Mouse (Mus musculus): ENCODE results near the gene Bag3. TPM values are rescaled to one million over a fixed set of nuclear protein-coding genes. Genes with fewer than 3 reads are reported as not detected.

Bag3 gene
- polyA plus RNA-seq, 1 experiment from 2014 or later = 21.1 TPM

DNA sequence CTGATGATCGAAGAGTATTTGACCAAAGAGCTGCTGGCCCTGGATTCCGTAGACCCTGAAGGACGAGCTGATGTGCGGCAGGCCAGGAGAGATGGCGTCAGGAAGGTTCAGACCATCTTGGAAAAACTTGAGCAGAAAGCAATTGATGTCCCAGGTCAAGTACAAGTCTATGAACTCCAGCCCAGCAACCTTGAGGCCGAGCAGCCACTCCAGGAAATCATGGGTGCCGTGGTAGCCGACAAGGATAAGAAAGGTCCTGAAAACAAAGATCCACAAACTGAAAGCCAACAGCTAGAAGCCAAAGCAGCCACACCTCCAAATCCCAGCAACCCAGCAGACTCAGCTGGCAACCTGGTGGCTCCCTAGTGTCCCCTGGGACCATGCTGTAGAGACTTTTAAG, 22.6 kb downstream of the Bag3 start:
- Histone ChIP-seq H3K4me2 (no peak overlapping the region), H3K36me3 (ENCODE audit: control insufficient read depth, insufficient read depth, low read length) (peaks cover 32% of the 10 kb centered on the region), H3K9me3 (replicated peaks; ENCODE audit: control insufficient read depth, low read length) (no peaks in the 10 kb centered on the region), H3K9ac (ENCODE audit: low read depth, low read length) (no peak overlapping the region), H3K27ac (ENCODE audit: low read depth, low read length) (no peak overlapping the region), H3K4me1 (ENCODE audit: control insufficient read depth, insufficient read depth, low read length) (peaks cover 34% of the 10 kb centered on the region), H3K27me3 (ENCODE audit: control insufficient read depth, insufficient read depth, low read length) (no peaks in the 10 kb centered on the region), H3K4me3 (ENCODE audit: low read depth, low read length) (no peak overlapping the region)
- 91% methylated on average over 8 of the region's 8 CpGs for WGBS (ENCODE audit: insufficient replicate concordance)
- ATAC-seq (replicated peaks; ENCODE audit: insufficient number of reproducible peaks, low FRiP score, low TSS enrichment) = no peak

DNA sequence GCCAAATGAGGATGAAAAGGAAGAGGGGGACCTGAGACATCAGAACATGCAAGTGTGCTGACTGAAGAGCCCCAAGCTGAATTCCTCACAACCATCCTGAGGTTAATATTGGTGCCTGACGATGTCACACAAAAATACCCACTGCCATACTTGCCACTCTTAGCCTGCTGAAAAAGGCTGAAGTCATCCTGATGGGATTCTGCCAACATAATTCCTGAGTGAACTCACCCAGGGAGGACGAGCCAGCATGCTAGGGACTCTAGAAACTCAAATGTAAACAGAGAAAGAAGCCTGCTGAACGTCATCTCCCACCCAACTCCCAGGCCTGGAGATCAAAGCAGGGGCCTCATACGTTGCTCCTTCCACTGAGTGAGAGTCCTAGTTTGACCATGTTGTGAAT, 25.7 kb downstream of the Bag3 start:
- Histone ChIP-seq H3K9me3 (replicated peaks; ENCODE audit: control insufficient read depth, low read length) (no peaks in the 10 kb centered on the region), H3K27me3 (ENCODE audit: control insufficient read depth, insufficient read depth, low read length) (no peaks in the 10 kb centered on the region), H3K4me1 (ENCODE audit: control insufficient read depth, insufficient read depth, low read length) (peaks cover 10% of the 10 kb centered on the region), H3K4me2 (no peak overlapping the region), H3K27ac (ENCODE audit: low read depth, low read length) (no peak overlapping the region), H3K36me3 (ENCODE audit: control insufficient read depth, insufficient read depth, low read length) (peaks cover 23% of the 10 kb centered on the region), H3K4me3 (ENCODE audit: low read depth, low read length) (no peak overlapping the region), H3K9ac (ENCODE audit: low read depth, low read length) (no peak overlapping the region)
- ATAC-seq (replicated peaks; ENCODE audit: insufficient number of reproducible peaks, low FRiP score, low TSS enrichment) = no peak
- 28% methylated on average over 4 of the region's 4 CpGs for WGBS (ENCODE audit: insufficient replicate concordance)

DNA sequence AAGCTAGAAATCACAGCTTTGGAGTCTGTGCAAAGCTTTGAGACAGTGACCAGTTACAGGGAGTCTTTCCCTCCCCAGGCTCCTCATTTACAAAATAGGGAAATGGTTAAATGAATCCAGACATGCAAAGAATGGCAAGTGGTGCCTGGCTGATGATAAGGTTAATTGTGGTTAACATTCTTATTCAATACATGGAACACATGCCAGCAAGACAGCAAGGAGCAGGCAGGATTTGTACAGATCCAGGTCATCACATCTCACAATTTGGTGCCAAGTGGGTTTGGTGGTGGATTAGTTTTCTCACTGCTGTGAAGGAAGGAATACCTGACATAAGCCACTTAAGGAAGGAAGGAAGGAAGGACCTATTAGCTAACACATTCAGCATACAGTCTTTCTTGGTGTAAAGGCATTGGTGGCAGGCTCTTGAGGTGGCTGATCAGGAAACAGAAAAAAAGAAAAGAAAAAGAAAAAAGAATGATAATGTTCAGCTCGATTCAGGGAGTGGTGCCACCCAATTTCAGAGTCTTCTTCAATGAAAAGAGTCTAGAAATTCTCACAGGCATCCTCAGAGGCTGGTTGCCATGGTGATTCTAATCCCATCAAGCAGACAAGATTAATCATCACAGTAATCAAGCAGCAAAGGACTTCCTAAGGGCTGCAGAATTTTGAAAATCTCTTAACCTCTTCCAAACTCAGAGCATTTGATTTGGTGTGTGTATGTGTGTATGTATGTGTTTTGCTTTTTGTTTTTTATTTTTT, 27.1 kb downstream of the Bag3 start:
- no peak for ATAC-seq (replicated peaks; ENCODE audit: insufficient number of reproducible peaks, low FRiP score, low TSS enrichment)
- Histone ChIP-seq H3K9me3 (replicated peaks; ENCODE audit: control insufficient read depth, low read length) (no peaks in the 10 kb centered on the region), H3K36me3 (ENCODE audit: control insufficient read depth, insufficient read depth, low read length) (peaks cover 19% of the 10 kb centered on the region), H3K27ac (ENCODE audit: low read depth, low read length) (no peak overlapping the region), H3K27me3 (ENCODE audit: control insufficient read depth, insufficient read depth, low read length) (no peaks in the 10 kb centered on the region), H3K4me1 (ENCODE audit: control insufficient read depth, insufficient read depth, low read length) (peaks cover 10% of the 10 kb centered on the region), H3K9ac (ENCODE audit: low read depth, low read length) (no peak overlapping the region), H3K4me2 (no peak overlapping the region), H3K4me3 (ENCODE audit: low read depth, low read length) (no peak overlapping the region)
- 29% methylated on average over 1 of the region's 1 CpGs for WGBS (ENCODE audit: insufficient replicate concordance)

DNA sequence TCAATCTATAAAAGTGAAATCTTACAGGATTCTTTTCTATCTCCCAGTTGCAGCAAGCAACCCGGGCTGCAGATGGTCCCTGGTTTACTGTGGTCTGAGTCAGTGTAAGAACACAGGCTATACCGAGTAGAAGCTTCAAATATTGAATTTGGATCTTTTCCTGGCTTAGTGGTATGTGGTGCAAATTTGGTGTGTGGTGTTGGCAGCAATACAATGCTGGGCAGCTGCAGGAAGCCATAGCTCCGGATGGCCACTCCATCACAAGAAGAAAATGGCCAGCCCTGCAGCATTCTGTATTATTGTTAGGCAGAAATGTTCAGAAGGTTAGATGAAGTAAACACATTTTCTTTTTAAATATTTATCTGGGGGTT, 27.7 kb downstream of the Bag3 start:
- Histone ChIP-seq H3K27me3 (ENCODE audit: control insufficient read depth, insufficient read depth, low read length) (no peaks in the 10 kb centered on the region), H3K4me3 (ENCODE audit: low read depth, low read length) (no peak overlapping the region), H3K4me1 (ENCODE audit: control insufficient read depth, insufficient read depth, low read length) (peaks cover 10% of the 10 kb centered on the region), H3K9ac (ENCODE audit: low read depth, low read length) (no peak overlapping the region), H3K4me2 (no peak overlapping the region), H3K27ac (ENCODE audit: low read depth, low read length) (no peak overlapping the region), H3K9me3 (replicated peaks; ENCODE audit: control insufficient read depth, low read length) (no peaks in the 10 kb centered on the region), H3K36me3 (ENCODE audit: control insufficient read depth, insufficient read depth, low read length) (peaks cover 14% of the 10 kb centered on the region)
- ATAC-seq (replicated peaks; ENCODE audit: insufficient number of reproducible peaks, low FRiP score, low TSS enrichment) = no peak
- 66% methylated on average over 3 of the region's 3 CpGs for WGBS (ENCODE audit: insufficient replicate concordance)

DNA sequence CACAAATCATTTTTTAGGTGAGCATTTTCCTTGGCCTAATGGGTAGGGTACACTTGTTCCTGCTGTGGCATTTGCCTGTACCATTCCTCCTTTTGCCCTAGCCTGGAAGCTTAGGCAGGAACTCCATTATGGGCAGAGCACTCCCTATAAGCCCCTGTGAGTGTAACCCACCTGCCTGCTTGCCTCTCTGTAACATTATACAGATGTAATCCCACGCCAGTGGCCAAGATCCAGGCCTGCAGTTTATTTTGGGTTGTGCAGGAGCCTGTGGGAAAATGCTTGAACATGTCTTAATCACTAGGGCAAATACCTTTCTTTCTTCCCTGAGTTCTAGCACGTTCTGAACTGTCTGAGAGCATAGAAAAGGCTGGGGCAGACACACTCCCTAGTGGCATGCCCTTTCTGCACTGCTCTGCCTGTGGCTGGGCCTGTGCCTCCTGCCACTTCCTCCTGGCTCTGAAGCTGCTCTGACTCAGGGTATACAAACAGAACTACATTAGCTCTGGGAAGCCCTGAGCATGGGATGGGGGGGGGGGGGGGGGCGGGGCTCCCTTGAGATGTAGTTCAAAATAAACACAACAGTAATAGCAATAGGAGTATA, 29.8 kb downstream of the Bag3 start:
- Histone ChIP-seq H3K27me3 (ENCODE audit: control insufficient read depth, insufficient read depth, low read length) (no peaks in the 10 kb centered on the region), H3K4me1 (ENCODE audit: control insufficient read depth, insufficient read depth, low read length) (peaks cover 10% of the 10 kb centered on the region), H3K36me3 (ENCODE audit: control insufficient read depth, insufficient read depth, low read length) (peaks cover 2% of the 10 kb centered on the region), H3K4me3 (ENCODE audit: low read depth, low read length) (no peak overlapping the region), H3K9ac (ENCODE audit: low read depth, low read length) (no peak overlapping the region), H3K27ac (ENCODE audit: low read depth, low read length) (no peak overlapping the region), H3K9me3 (replicated peaks; ENCODE audit: control insufficient read depth, low read length) (no peaks in the 10 kb centered on the region), H3K4me2 (no peak overlapping the region)
- ATAC-seq (replicated peaks; ENCODE audit: insufficient number of reproducible peaks, low FRiP score, low TSS enrichment) = no peak
- 28% methylated on average over 3 of the region's 3 CpGs for WGBS (ENCODE audit: insufficient replicate concordance)

DNA sequence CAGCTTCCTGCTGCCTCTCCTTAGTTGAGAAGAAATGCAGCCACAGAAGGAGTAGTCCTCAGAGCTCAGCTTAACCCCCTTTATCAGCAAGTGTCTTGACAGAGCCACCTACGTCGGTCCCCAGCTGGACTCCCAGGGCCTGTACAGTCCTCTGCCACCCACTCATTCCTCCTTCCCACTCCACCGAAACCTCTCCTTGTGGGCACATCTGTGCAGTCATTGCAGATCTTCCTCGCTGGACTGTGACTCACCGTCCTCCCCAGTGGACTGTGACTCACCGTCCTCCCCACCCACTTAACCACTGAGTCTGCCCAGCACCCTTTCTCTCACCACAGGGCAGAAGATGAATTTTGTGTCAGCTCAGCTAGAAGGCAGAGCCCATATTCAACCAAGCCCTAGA, 31.1 kb downstream of the Bag3 start:
- H3K9ac ChIP-seq (ENCODE audit: low read depth, low read length) = no peak overlapping the region
- ATAC-seq (replicated peaks; ENCODE audit: insufficient number of reproducible peaks, low FRiP score, low TSS enrichment) = no peak
- H3K27me3 ChIP-seq (ENCODE audit: control insufficient read depth, insufficient read depth, low read length) = no peaks in the 10 kb centered on the region
- H3K36me3 ChIP-seq (ENCODE audit: control insufficient read depth, insufficient read depth, low read length) = no peaks in the 10 kb centered on the region
- H3K9me3 ChIP-seq (replicated peaks; ENCODE audit: control insufficient read depth, low read length) = no peaks in the 10 kb centered on the region
- H3K4me1 ChIP-seq (ENCODE audit: control insufficient read depth, insufficient read depth, low read length) = peaks cover 6% of the 10 kb centered on the region; the same call in 1 of the 2 replicates
- no peak overlapping the region for H3K4me2 ChIP-seq
- 64% methylated on average over 6 of the region's 6 CpGs for WGBS (ENCODE audit: insufficient replicate concordance)
- no peak overlapping the region for H3K27ac ChIP-seq (ENCODE audit: low read depth, low read length)
- no peak overlapping the region for H3K4me3 ChIP-seq (ENCODE audit: low read depth, low read length)

DNA sequence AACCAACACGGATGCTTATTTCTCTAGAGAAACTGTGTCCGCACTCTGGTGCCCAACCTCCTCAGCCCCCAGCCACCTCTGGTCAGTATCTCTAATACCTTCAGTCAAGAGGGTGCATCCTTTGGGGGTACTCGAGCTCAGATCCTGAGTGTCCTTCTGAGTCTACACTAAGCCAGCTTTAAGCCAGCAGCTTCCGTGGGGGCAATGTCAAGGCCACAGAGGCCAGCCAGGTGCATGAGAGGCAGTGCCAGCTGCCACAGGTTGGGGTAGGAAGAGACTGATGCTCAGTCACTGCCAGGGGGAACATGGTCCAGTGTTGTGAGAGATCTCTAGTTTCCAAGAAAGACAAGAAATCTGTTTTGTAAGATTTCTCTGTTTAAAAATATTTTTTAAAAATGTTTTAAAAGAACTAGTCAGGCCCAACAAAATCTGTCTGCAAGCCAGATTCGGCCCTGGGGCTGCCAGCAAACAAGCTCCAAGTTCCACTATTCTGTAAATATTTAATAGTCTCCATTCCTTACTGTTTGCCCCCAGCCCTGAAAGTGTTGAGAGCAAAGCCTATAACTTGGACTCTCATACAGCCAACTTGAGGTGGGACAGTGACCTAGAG, 31.8 kb downstream of the Bag3 start:
- no peaks in the 10 kb centered on the region for H3K27me3 ChIP-seq (ENCODE audit: control insufficient read depth, insufficient read depth, low read length)
- 77% methylated on average over 5 of the region's 5 CpGs for WGBS (ENCODE audit: insufficient replicate concordance)
- no peak overlapping the region for H3K9ac ChIP-seq (ENCODE audit: low read depth, low read length)
- H3K27ac ChIP-seq (ENCODE audit: low read depth, low read length) = no peak overlapping the region
- H3K36me3 ChIP-seq (ENCODE audit: control insufficient read depth, insufficient read depth, low read length) = no peaks in the 10 kb centered on the region
- H3K4me2 ChIP-seq = no peak overlapping the region
- H3K9me3 ChIP-seq (replicated peaks; ENCODE audit: control insufficient read depth, low read length) = no peaks in the 10 kb centered on the region
- no peak for ATAC-seq (replicated peaks; ENCODE audit: insufficient number of reproducible peaks, low FRiP score, low TSS enrichment)
- no peak overlapping the region for H3K4me3 ChIP-seq (ENCODE audit: low read depth, low read length)
- H3K4me1 ChIP-seq (ENCODE audit: control insufficient read depth, insufficient read depth, low read length) = peaks cover 4% of the 10 kb centered on the region; the same call in 1 of the 2 replicates

DNA sequence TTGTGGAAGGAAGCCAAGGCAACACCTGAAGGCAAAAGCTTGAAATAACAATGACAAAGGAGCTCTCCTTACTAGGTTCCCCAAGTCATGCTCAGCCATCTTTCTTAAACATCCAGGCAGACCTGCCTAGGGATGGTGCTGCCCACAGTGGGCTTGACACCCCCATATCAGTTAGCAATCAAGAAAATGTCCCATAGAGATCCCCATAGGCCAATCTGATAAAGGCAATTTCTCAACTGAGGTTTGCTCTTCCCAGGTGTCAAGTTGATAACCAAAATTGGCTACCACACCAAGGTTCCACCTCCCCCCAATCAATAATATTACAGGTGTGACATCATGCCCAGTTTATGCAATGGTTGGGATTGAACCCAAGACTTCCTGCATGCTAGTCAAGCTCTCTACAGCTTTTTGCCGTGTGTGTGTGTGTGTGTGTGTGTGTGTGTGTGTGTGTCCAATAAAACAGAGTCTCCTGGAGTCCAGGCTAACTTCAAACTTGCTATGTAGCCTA, 33.6 kb downstream of the Bag3 start:
- Histone ChIP-seq H3K36me3 (ENCODE audit: control insufficient read depth, insufficient read depth, low read length) (no peaks in the 10 kb centered on the region), H3K27ac (ENCODE audit: low read depth, low read length) (no peak overlapping the region), H3K27me3 (ENCODE audit: control insufficient read depth, insufficient read depth, low read length) (no peaks in the 10 kb centered on the region), H3K9me3 (replicated peaks; ENCODE audit: control insufficient read depth, low read length) (no peaks in the 10 kb centered on the region), H3K4me2 (no peak overlapping the region), H3K4me1 (ENCODE audit: control insufficient read depth, insufficient read depth, low read length) (no peaks in the 10 kb centered on the region), H3K9ac (ENCODE audit: low read depth, low read length) (no peak overlapping the region), H3K4me3 (ENCODE audit: low read depth, low read length) (no peak overlapping the region)
- WGBS (ENCODE audit: insufficient replicate concordance) = 89% methylated on average over 1 of the region's 1 CpGs
- ATAC-seq (replicated peaks; ENCODE audit: insufficient number of reproducible peaks, low FRiP score, low TSS enrichment) = no peak

Measured in heart, embryonic 11.5 days (tissue).